Mouse (Mus musculus): ENCODE data around the gene Aloxe3.

DNA sequence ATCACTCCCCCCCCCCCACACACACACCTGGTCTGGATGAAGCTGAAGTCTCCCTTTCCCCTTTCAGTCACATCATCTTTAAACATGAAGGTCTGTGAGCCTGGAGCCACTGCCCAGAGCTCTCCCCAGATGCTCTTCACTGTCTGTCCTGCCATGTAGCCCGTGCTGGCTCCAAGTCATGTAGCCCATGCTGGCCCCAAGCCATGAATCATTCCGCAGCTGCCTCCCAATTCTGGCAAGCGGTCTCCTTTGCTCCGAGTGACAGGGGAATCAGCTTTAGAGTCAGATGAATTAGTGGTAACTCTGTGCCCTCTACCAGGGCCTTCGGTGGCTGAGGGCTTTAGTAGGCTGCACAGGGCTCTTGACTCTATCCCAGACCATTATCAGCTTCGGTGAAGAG is 24.0 kb downstream of the Aloxe3 start:
- no peak for TF ChIP-seq CTCF (IDR thresholded peaks at IDR 0.05; ENCODE audit: borderline replicate concordance, insufficient read depth, low read depth, low read length)
- TF ChIP-seq POLR2A (IDR thresholded peaks at IDR 0.05; ENCODE audit: borderline replicate concordance, insufficient read depth, low read length) = no peak

Measured in cerebellum, adult 2 months (tissue).